Mouse (Mus musculus) lung, adult 2 months (tissue): ENCODE results near the gene Bcl2.

Source experiments
- CTCF ChIP-seq: fragments of 200-500 bp; IDR thresholded peaks from 2 replicates; pipeline ENCODE4 v1.5.1; 2011; ENCODE audit warnings: mild to moderate bottlenecking, low read length, control low read depth; ENCODE audit not compliant: insufficient read depth
- POLR2A ChIP-seq: fragments of 200-500 bp; IDR thresholded peaks from 2 replicates; pipeline ENCODE4 v1.6.1; 2011; ENCODE audit warnings: low read depth, mild to moderate bottlenecking, control low read depth, low read length, borderline replicate concordance; ENCODE audit errors: extremely low read depth

DNA sequence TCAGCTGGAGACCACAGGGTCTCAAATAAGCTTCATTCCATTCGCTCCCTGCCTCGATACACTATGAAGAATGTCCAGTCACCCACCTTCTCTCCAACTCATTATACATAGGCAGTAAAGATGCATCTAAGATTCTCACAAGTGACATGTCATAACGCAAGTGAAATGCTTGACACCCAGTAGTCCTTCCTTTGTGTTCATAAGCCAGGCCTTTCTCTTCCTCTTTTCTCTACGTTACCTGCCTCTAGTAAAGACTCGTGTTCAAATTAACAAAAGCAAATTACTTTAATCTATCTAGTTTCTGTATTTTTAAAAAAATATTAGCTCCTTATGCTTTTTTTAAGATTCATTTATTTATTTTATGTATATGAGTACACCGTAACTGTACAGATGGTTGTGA is 59.8 kb downstream of the Bcl2 start:
- TF ChIP-seq CTCF: no peak
- TF ChIP-seq POLR2A: no peak
